Mouse (Mus musculus) heart, postnatal 10 days (tissue): ENCODE measurements at regions not wholly inside any gene's neighbourhood (a gene's known extent, or its start where the extent isn't known, plus 50 kb on each side); places are given as distances from the start of the nearest gene placed in this dataset.

ENCODE experiments used
- DNase-seq, 2 experiments: peaks; one replicate each; pipeline ENCODE4 v3.0.0; 2021
- intact Hi-C: fragments of 180-260 bp; cut with DNase I; formaldehyde crosslinking; loops from one replicate; pipeline ENCODE4 v1.15.1; 2025

DNA sequence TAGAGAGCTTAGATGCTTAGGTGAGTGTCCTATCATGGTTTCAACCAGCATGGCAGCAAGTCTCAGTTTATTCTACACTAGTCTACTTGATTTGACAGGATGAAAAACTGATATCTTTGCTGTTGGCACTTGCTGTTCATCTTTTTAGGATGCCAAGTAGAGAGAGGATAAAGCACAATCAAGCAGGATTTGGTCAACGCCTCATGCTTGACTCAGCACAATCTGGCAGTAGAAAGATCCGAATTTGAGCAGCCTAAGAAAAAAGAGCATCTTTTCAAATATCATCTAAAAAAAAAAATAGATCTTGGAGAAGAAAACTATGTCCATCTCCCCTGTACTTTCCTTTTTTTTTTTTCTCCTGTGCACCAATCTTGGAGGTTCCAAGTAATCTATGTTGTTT, 83.0 kb downstream of the Etaa1 start:
- intact Hi-C loops = no loop called here
- DNase-seq = no peak

DNA sequence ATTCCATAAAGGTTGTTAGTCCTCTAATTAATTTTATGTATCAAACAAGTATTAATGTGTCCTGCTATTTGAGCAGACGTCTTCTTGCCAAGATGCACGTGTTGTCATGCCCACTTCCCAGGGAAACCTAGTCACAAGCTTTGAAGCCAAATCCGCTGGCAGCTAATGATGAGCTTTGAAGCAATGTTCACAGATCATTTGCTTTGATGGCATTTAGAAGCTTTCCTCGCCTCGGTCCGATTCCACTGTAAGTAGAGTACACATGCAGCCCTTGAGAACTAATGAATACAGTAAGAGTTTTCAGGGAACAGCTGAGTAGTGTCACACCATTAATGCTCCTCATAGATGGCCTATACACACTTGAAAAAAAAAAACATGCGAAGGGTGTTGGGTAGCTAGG, 81.8 kb downstream of the Etaa1 start:
- intact Hi-C loops = no loop called here
- DNase-seq = no peak

DNA sequence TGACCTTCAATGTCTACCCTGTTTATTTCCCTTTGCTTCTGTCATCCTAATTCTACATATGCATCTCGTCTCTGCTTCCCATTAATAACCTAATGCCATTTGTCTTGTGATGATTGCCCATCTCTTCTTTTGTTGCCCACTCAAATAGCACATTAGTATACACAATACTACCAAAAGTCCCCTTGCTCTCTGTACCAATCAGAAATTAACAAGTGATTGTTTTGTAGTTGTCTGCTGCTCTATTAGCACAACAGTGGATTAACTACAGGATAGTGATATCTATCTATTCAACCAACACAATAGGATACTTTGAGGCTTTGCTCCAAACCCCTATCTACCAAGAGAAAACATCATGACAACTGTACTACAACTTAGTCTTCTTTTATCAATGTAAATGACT, 70.4 kb downstream of the Etaa1 start:
- intact Hi-C loops = no loop called here
- DNase-seq = no peak
